Mouse (Mus musculus): ENCODE results near the gene Itgae.

The Itgae gene

DNA sequence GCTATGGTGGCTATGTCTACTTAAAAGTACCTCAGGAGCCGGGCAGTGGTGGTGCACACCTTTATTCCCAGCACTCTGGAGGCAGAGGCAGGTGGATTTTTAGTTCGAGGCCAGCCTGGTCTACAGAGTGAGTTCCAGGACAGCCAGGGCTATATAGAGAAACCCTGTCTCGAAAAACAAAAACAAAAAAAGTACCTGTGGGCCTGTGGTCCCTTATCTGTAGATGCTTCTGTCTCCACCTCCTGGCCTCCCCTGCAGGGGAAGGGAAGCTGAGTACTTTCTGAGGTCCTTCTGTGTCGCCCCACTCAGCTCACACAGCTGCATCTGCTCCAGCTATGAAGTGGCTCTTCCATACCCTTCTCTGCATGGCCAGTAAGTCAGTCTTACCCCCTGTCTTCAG, at the start of gene Itgae:
Gene Itgae, plus strand, starts transcription at position 301 of the 400 bp plus-strand sequence.
- DNase-seq (ENCODE audit: low spot score) = no peak

DNA sequence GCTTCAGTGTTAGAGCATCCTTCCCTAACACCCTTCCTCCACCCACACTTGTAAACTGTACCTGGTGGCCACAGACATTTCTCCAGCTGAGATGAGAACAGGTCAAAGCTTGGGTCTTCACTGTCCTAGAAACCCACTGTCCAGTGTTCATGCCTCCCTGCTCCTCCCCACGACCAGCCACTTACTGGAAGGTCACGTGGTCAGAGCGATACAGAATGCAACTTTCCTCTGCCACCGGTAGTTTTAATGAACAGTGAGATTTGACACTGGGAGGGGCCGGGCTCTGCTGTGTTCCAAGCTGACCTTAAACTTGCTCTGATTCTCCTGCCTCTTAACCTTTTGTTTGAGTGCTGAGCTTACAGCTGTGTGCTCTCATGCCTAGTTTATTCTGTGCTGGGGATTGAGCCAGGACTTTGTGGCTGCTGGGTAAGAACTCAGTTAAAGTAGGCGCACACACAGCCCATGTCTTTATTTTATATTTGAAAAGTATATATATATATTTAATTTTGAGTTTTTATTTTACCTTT, 46.1 kb upstream of the Itgae start:
- no peak for DNase-seq (ENCODE audit: low spot score)

- DNase-seq (ENCODE audit: low spot score) = no peak
Measured at GRCm38 (mm10) chr11:73044789-73045188, 45.6 kb upstream of the Itgae start.

DNA sequence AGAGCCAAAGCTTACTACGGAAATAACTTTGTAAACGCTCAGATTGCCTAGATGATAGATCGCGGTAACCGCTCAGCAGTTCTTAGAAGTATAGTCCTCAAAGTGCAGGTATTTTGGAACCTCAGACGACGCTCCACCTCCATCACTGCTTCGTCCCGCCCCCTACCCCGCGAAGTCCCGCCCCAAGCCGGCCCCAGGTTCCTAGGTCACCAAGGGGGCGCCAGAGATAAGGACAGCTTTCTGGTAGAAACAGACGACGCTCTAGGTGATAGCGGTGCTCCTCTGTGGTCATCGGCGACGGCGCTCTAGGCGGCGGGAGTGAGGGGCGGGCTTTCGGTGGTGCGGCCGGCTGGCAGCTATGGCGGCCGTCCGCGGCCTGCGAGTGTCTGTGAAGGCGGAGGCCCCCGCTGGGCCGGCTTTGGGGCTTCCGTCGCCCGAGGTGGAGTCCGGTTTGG, 42.8 kb upstream of the Itgae start, which contains the start of gene Ncbp3:
Gene Ncbp3, plus strand, starts transcription at position 242 of the 455 bp plus-strand sequence.
- peak; percentile 96 for DNase-seq (ENCODE audit: low spot score)

GRCm38 (mm10) chr11:73048030-73048876, 42.1 kb upstream of the Itgae start:
- no peak for DNase-seq (ENCODE audit: low spot score)

DNA sequence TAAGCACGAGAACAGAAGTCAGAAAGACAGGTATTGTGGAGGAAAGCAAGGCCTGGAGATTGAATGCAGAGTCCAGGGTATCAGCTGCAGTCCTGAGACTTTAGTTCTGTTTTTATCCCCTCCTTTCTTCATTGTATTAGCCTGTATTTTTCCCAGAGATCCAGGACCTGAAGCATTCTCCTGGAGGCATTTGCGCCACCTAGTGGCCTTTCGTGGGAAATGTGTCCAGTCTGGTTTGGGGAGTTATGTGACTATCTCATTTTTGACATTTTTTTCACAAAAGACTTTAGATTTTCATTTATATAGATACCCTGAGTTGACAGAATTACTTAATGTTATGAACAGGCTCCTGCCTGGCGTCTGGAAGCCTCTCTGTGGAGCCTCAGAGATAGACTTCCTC, 41.0 kb upstream of the Itgae start:
- peak; percentile 86 for DNase-seq (ENCODE audit: low spot score)

- DNase-seq (ENCODE audit: low spot score) = no peak
Measured at GRCm38 (mm10) chr11:73052795-73053194, 37.6 kb upstream of the Itgae start.

- no peak for DNase-seq (ENCODE audit: low spot score)
Measured at GRCm38 (mm10) chr11:73057701-73058100, 32.7 kb upstream of the Itgae start.

DNA sequence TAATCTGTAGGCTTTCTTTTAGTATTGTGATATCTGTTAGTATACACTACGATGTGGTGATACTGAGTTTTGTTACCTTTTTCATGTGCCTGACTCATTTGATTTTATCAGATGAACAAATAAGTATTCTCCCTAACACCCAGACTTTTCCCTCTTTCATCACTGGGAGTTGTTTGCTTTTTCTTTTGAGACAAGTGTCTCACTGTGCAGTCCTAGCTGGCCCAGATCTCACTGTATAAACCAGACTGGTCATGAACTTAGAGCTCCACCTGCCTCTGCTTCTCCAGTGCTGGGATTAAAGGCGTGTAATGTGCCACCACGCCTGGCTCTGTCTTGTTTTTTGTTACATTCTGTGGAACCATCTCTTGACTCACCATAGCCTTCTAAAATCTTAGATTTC, 30.8 kb upstream of the Itgae start:
- DNase-seq (ENCODE audit: low spot score) = no peak

GRCm38 (mm10) chr11:73061413-73061812, 29.0 kb upstream of the Itgae start:
- DNase-seq (ENCODE audit: low spot score) = no peak

DNA sequence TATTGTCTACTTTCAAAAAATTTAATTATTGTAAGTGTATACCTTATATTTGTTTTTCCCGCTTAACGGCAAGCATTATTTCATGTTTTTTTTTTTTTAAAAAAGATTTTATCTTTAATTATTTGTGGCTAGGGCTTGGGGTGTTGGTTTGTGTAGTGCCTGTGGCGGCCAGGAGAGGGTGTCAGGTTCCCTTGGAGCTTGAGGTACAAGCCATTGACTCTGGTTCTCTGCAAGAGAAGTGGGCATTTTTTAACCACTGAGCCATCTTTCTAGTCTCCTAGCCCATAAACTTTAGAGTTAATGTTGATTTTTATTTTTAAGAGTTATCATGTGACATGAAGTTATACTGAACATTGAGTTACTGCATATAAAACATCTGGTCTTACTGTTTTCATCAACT, 18.5 kb upstream of the Itgae start:
- DNase-seq (ENCODE audit: low spot score) = peak; percentile 68

DNA sequence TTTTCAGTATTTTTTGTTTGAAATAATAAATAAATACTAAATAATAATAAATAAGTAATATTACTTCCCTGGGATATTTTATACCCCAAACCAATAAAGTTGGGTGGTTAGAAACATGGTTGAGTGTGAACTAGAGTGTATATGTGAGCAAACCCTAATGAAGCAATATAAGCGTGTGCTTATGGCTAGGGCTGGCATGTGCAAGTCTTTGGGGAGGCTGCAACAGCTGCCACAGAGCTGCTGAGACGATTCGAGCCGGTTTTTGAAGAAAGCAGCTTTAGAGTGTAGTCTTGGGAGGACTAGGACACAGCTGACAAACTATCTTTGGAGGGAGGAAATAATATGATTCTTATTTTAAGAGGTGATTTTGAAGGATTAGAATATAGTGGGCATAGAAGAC, 14.1 kb upstream of the Itgae start:
- no peak for DNase-seq (ENCODE audit: low spot score)

- DNase-seq (ENCODE audit: low spot score) = no peak
Measured at GRCm38 (mm10) chr11:73076733-73077132, 13.7 kb upstream of the Itgae start.

- no peak for DNase-seq (ENCODE audit: low spot score)
Measured at GRCm38 (mm10) chr11:73077211-73077720, 13.1 kb upstream of the Itgae start.

DNA sequence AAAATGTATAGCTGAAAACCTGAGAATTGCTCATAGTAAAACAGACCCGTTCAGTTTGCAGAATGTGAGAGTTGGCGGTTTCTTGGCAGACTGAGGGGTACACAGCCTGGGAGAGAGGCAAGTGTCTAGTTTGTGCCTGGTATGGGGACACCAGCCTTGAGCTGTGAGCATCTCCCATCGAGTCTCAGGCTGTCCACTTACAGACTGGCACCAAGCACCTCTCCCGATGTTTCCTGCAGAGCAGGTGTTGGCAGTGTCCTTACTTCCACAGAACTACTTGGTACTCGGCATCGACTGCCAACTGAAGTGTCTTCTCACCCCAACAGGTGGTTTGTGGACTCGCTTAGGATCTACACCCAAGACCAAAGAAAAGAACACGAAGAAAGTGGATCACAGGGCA, 11.8 kb upstream of the Itgae start:
- DNase-seq (ENCODE audit: low spot score) = no peak

GRCm38 (mm10) chr11:73080306-73080705, 10.1 kb upstream of the Itgae start:
- DNase-seq (ENCODE audit: low spot score) = no peak

GRCm38 (mm10) chr11:73084303-73084702, 6.1 kb upstream of the Itgae start:
- no peak for DNase-seq (ENCODE audit: low spot score)

DNA sequence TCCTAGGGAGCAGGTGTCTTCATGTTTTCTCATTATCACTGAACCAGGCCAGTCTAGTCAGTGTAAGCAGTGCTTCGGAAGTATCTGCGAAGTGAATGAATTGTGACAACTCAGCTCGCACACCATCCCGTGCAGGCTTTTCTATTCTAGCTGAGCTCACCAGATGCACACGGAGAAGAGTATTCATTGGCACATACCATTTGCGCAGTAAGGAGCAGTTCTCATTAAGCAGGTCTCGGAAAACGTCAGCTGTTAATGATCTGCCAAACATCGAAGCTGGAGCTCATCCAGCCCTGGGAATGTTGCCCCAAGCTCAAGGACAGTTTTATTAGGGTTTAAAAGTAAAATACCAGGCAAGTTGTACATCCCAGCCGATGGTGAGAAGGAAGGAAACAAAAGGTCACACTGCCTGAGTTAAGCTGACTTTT, 5.6 kb upstream of the Itgae start:
- no peak for DNase-seq (ENCODE audit: low spot score)

DNA sequence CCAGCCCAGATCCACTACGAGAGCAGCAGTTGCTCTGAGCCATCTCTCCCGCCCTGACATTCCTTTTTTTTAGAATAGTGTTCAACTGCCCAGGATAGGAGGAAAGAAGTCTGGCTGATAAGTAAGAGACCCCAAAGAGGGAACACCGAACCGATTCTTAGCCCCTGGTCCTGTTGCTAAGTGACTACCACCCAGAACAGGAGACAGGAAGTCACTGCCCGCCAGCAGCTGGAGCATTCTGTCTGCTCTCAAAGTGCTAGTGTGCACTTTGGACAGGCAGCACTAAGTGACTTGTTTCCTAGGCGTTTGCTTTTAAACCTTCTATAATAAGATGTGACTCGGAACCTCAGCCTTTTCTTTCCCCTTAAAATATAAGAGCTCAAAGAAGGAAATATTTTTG, 5.0 kb upstream of the Itgae start:
- DNase-seq (ENCODE audit: low spot score) = no peak

DNA sequence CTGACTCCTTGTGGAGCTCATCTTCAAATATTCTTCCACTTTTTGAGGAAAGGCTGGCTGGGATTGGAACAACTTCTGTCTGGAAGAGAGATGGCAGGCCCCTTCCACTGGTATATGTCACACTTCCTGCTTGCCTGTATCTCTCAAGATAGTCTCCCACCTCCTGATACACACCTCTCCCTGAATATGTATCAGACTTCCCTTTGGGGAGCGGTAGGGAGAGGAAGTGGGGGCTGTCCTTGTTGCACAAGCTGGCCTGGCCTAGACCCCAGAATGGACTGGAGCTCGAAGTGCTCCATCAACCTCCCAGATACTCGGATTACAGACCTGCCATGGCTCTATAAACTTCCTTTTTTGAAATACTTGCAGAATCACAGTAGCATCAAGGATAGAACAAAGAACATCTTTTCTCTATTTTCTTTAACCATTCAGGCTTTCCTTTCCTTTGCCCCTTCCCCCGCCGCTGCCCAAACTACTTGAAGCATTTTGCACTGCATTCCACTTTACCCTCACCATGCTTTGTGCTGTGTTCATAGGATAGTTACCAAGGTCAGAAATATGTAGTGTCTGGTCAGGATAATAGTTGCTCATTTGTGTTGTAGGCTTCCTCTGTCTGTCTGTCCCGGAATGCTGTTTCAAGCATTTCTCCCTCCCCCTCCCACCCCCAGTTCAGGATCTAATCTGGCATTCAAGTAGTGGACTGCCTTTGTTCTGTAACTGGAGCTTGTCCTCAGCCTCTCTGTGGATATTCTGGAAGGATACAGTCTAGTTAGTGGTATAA, 2.5 kb upstream of the Itgae start:
- DNase-seq (ENCODE audit: low spot score) = no peak

DNA sequence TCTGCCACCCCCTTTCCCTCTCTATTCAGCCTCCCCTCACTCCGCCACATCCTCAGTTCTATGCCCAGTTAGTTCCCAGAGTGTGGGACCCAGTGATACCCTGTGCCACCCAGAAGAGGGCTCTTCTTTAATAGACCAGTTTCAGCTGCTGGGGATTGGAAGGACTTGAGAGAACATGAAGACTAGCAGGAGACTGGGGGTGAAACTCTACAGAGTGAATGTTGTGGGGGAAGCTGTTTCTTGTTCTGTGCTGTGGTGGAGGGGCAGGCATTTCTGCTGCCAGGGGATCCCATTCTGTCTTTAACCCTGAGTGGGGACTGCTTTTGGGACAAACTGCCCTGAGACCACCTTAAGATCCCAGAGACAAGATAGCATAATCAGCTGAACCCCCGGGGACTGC, 443 bp downstream of the Itgae start:
- DNase-seq (ENCODE audit: low spot score) = no peak

- DNase-seq (ENCODE audit: low spot score) = no peak
Measured at GRCm38 (mm10) chr11:73092057-73092456, 1.7 kb downstream of the Itgae start.

DNA sequence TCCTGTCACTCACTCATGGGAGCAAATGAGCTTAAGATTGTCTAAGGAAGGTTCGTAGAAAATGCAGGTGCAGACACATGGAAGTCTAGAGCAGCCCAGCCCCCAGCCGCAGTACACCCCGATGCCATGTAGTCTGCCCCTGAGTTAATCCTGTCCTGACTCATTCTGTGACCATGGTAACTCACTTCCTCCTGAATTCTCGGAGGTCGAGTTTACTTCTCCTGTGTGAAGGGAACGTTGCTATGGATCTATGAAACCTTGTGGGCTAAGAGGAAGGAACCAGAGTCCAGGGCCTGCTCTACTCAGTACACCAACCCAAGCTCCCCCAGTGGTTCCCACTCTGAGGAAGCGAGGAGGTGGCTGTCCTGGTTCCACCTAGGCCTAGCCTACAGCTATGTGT, 2.5 kb downstream of the Itgae start:
- DNase-seq (ENCODE audit: low spot score) = no peak
